Mouse (Mus musculus) gastrocnemius, postnatal 14 days (tissue): ENCODE measurements around the gene Phf10. TPM values are rescaled to one million over a fixed set of nuclear protein-coding genes. Genes with fewer than 3 reads are reported as not detected.
A peak's percentile ranks its signal among the peaks of the same experiment; 100 is the strongest.
"Not testable (repeated sequence)": the region's sequence is repeated elsewhere in the genome, so short reads cannot be mapped to it uniquely, and the experiment has no call there.

Experiments used
- DNase-seq: peaks from one replicate; pipeline ENCODE4 v3.0.0; 2021; ENCODE audit warnings: mixed read lengths
- intact Hi-C: fragments of 180-260 bp; cut with DNase I; formaldehyde crosslinking; loops from one replicate; pipeline ENCODE4 v1.15.1; 2025; ENCODE audit warnings: low total_unique reads
- long read RNA-seq, 2 experiments: library from polyadenylated mRNA; stranded (forward); transcript quantifications; one replicate each; pipeline ENCODE4 v2.0.0; 2021
- total RNA-seq, 2 experiments: library from RNA; stranded (reverse); gene quantifications; 2 replicates each; pipeline ENCODE4 v1.2.3; 2021

The Phf10 gene
- total RNA-seq: 10 to 100 TPM; 45.8 to 54.1 TPM
- long read RNA-seq, experiment 1, transcript Phf10-201 (12 exons, 1,663 nt): major isoform, 14 of 56 reads
- long read RNA-seq, experiment 1, partial matches to known transcripts: 29 of 56 reads
- long read RNA-seq, experiment 1, other reads (novel, unspliced or antisense): 13 of 56 reads
- long read RNA-seq, experiment 2, transcript Phf10-201 (12 exons, 1,663 nt): major isoform, 24 of 65 reads
- long read RNA-seq, experiment 2, partial matches to known transcripts: 33 of 65 reads
- long read RNA-seq, experiment 2, other reads (novel, unspliced or antisense): 8 of 65 reads

GRCm38 (mm10) chr17:14960951-14961556, at the start of gene Phf10:
Phf10 (minus strand) TSS chr17:14961273.
- peak; percentile 34 for DNase-seq
- intact Hi-C loops: not testable (repeated sequence)

- not testable (repeated sequence) for DNase-seq
Observed at GRCm38 (mm10) chr17:15009706-15010413, 48.8 kb upstream of the Phf10 start, which contains the start of gene Gm3435. Gm3435 (plus strand) TSS chr17:15010176.

GRCm38 (mm10) chr17:15009088-15009487, 48.0 kb upstream of the Phf10 start:
- intact Hi-C loops, DNase-seq: not testable (repeated sequence)

More at GRCm38 (mm10) chr17:15009706-15010413, 48.8 kb upstream of the Phf10 start, which contains the start of gene Gm3435:
- intact Hi-C loops: not testable (repeated sequence)

GRCm38 (mm10) chr17:15000047-15000446, 39.0 kb upstream of the Phf10 start:
- DNase-seq, intact Hi-C loops: not testable (repeated sequence)

GRCm38 (mm10) chr17:14994140-14994539, 33.1 kb upstream of the Phf10 start:
- intact Hi-C loops, DNase-seq: not testable (repeated sequence)

GRCm38 (mm10) chr17:14993139-14993832, 32.2 kb upstream of the Phf10 start:
- DNase-seq, intact Hi-C loops: not testable (repeated sequence)

GRCm38 (mm10) chr17:14992522-14993138, 31.6 kb upstream of the Phf10 start:
- DNase-seq, intact Hi-C loops: not testable (repeated sequence)

GRCm38 (mm10) chr17:14990116-14990702, 29.1 kb upstream of the Phf10 start:
- intact Hi-C loops: not testable (repeated sequence)
- DNase-seq: peak; percentile 1

GRCm38 (mm10) chr17:14978362-14979038, 17.4 kb upstream of the Phf10 start, which contains the start of the genes 9030025P20Rik and Gm3417:
9030025P20Rik (plus strand) TSS chr17:14978468.
Gm3417 (minus strand) TSS chr17:14978790.
- intact Hi-C loops: not testable (repeated sequence)

GRCm38 (mm10) chr17:14977718-14978361, 16.8 kb upstream of the Phf10 start:
- intact Hi-C loops, DNase-seq: not testable (repeated sequence)

More at GRCm38 (mm10) chr17:14978362-14979038, 17.4 kb upstream of the Phf10 start, which contains the start of the genes 9030025P20Rik and Gm3417:
- not testable (repeated sequence) for DNase-seq

GRCm38 (mm10) chr17:14968373-14968913, 7.4 kb upstream of the Phf10 start:
- intact Hi-C loops, DNase-seq: not testable (repeated sequence)

- DNase-seq, intact Hi-C loops: not testable (repeated sequence)
Observed at GRCm38 (mm10) chr17:14961557-14962154, 583 bp upstream of the Phf10 start.

- intact Hi-C loops: no loop called here
- peak; percentile 23 for DNase-seq
Observed at GRCm38 (mm10) chr17:14960520-14960919, 553 bp downstream of the Phf10 start.

GRCm38 (mm10) chr17:14959979-14960378, 1.1 kb downstream of the Phf10 start:
- DNase-seq: peak; percentile 18
- intact Hi-C loops: no loop called here

- intact Hi-C loops: no loop called here
- no peak for DNase-seq
Observed at GRCm38 (mm10) chr17:14958686-14959327, 2.3 kb downstream of the Phf10 start.

- DNase-seq: no peak
- intact Hi-C loops: no loop called here
Observed at GRCm38 (mm10) chr17:14953452-14953851, 7.6 kb downstream of the Phf10 start.
